Mouse (Mus musculus) stomach, postnatal 0 days (tissue): ENCODE results near the gene Sbf2. TPM values are rescaled to one million over a fixed set of nuclear protein-coding genes. Genes with fewer than 3 reads are reported as not detected.
"Not testable (repeated sequence)": the region's sequence is repeated elsewhere in the genome, so short reads cannot be mapped to it uniquely, and the experiment has no call there.

Experiments
- ATAC-seq: fragments of 200-750 bp; cut with Nextera tagmentation; 2 replicates; pipeline ENCODE4 v1.8.0; 2017; ENCODE audit not compliant: low FRiP score, low TSS enrichment
- DNase-seq: peaks from one replicate; pipeline ENCODE4 v3.0.0-alpha.2; 2016; ENCODE audit warnings: low spot score
- H3K27ac ChIP-seq: fragments of 300-500 bp; sonication (generic); replicated peaks from 2 replicates; pipeline ENCODE4 v1.5.1; 2014; ENCODE audit warnings: mild to moderate bottlenecking, control low read depth
- H3K27me3 ChIP-seq: fragments of 300-500 bp; sonication (generic); 2 replicates; pipeline ENCODE4 v1.6.1; 2014; ENCODE audit warnings: low read length; ENCODE audit not compliant: control insufficient read depth, insufficient read depth
- H3K36me3 ChIP-seq: fragments of 300-500 bp; sonication (generic); 2 replicates; pipeline ENCODE4 v1.6.1; 2014; ENCODE audit warnings: low read length, mixed read lengths; ENCODE audit not compliant: control insufficient read depth, insufficient read depth
- H3K4me1 ChIP-seq: fragments of 300-500 bp; sonication (generic); replicated peaks from 2 replicates; pipeline ENCODE4 v1.6.1; 2014; ENCODE audit warnings: antibody characterized with exemption; ENCODE audit not compliant: control insufficient read depth, insufficient read depth
- H3K4me2 ChIP-seq: fragments of 300-500 bp; sonication (generic); replicated peaks from 2 replicates; pipeline ENCODE4 v1.6.1; 2014; ENCODE audit warnings: low read depth, mild to moderate bottlenecking, control low read depth, moderate library complexity
- H3K4me3 ChIP-seq: fragments of 300-500 bp; sonication (generic); 2 replicates; pipeline ENCODE4 v1.5.1; 2014; ENCODE audit warnings: low read depth, low read length, control low read depth
- H3K9ac ChIP-seq: fragments of 300-500 bp; sonication (generic); 2 replicates; pipeline ENCODE4 v1.6.1; 2014; ENCODE audit warnings: mild to moderate bottlenecking, low read length, control low read depth, mixed read lengths
- H3K9me3 ChIP-seq: fragments of 300-500 bp; sonication (generic); 2 replicates; pipeline ENCODE4 v1.6.1; 2016; ENCODE audit warnings: low read length; ENCODE audit not compliant: control insufficient read depth
- CTCF ChIP-seq: IDR thresholded peaks from 2 replicates; pipeline ENCODE4 v1.5.1; 2016; ENCODE audit warnings: antibody characterized with exemption, low read depth, mild to moderate bottlenecking, moderate library complexity
- EP300 ChIP-seq: optimal IDR thresholded peaks from 2 replicates; pipeline ENCODE3; 2016; ENCODE audit warnings: antibody characterized with exemption
- WGBS: fragments of 180-500 bp; shearing (Covaris S2); extraction: QIAGEN DNeasy Blood & Tissue Kit; methylation state at CpG from one replicate; pipeline ENCODE4 v1.1.7; 2014; 5-methylcytosine and 5-hydroxymethylcytosine counted together
- polyA plus RNA-seq: library from polyadenylated mRNA; unstranded; fragments of >200 nt; fragmentation: Nextera tagmentation; extraction: Ambion mirVana; gene quantifications from 2 replicates; pipeline ENCODE4 v1.2.1, GENCODE M21; 2015

The Sbf2 gene
- polyA plus RNA-seq, 1 experiment from 2014 or later, result 14.9 TPM

DNA sequence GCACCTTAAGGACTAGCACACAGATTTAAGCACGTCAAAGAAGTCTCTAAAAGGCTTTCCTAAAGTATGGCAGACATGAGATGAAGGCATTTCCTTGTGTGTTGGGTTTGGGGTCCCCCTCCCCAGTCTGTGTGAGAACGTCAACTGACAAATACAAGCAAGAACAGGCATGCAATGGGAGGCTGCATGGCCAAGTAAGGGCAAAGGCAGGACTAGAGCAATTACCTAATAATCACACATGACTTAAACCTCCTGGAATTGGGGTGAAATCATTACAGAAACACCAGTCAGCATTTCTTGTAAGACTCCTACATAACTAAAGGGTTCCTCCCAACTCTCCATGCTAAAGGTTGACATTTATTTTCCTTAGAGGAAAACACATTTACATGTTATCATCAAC is 75.5 kb downstream of the Sbf2 start:
- no peaks in the 10 kb centered on the region for H3K9me3 ChIP-seq
- H3K27ac ChIP-seq, result no peak overlapping the region
- no peaks in the 10 kb centered on the region for H3K36me3 ChIP-seq
- WGBS, result 42% methylated on average over 2 of the region's 2 CpGs
- no peak overlapping the region for H3K9ac ChIP-seq
- no peak for DNase-seq
- H3K4me2 ChIP-seq, result no peak overlapping the region
- ATAC-seq, result no peak
- no peak overlapping the region for H3K4me3 ChIP-seq
- no peak for TF ChIP-seq CTCF
- TF ChIP-seq EP300, result no peak
- H3K27me3 ChIP-seq, result no peaks in the 10 kb centered on the region
- no peaks in the 10 kb centered on the region for H3K4me1 ChIP-seq

GRCm38 (mm10) chr7:110530295-110530694 is 84.4 kb downstream of the Sbf2 start:
- H3K4me3 ChIP-seq, H3K9me3 ChIP-seq, H3K4me1 ChIP-seq, H3K36me3 ChIP-seq, H3K4me2 ChIP-seq, DNase-seq, H3K27ac ChIP-seq, H3K9ac ChIP-seq, ATAC-seq, H3K27me3 ChIP-seq: not testable (repeated sequence)

GRCm38 (mm10) chr7:110525090-110525775 is 89.5 kb downstream of the Sbf2 start:
- peaks cover 4% of the 10 kb centered on the region; the same call in 1 of the 2 replicates for H3K4me1 ChIP-seq
- no peak for DNase-seq
- H3K36me3 ChIP-seq, result no peaks in the 10 kb centered on the region

GRCm38 (mm10) chr7:110516241-110517220 is 98.2 kb downstream of the Sbf2 start:
- DNase-seq (no peak), ATAC-seq (no peak)
- TF ChIP-seq CTCF (no peak), EP300 (no peak)
- H3K4me1 ChIP-seq, result no peaks in the 10 kb centered on the region
- no peak overlapping the region for H3K9ac ChIP-seq
- H3K9me3 ChIP-seq, result no peaks in the 10 kb centered on the region
- 30% methylated on average over 2 of the region's 2 CpGs for WGBS
- no peaks in the 10 kb centered on the region for H3K27me3 ChIP-seq
- H3K27ac ChIP-seq, result no peak overlapping the region
- no peak overlapping the region for H3K4me3 ChIP-seq
- no peaks in the 10 kb centered on the region for H3K36me3 ChIP-seq
- H3K4me2 ChIP-seq, result no peak overlapping the region

More at GRCm38 (mm10) chr7:110525090-110525775, 89.5 kb downstream of the Sbf2 start:
- Histone ChIP-seq H3K27ac (no peak overlapping the region), H3K9ac (no peak overlapping the region), H3K27me3 (no peaks in the 10 kb centered on the region), H3K9me3 (no peaks in the 10 kb centered on the region), H3K4me3 (no peak overlapping the region), H3K4me2 (no peak overlapping the region)
- 26% methylated on average over 1 of the region's 1 CpGs for WGBS
- TF ChIP-seq CTCF (no peak), EP300 (no peak)
- ATAC-seq, result no peak

DNA sequence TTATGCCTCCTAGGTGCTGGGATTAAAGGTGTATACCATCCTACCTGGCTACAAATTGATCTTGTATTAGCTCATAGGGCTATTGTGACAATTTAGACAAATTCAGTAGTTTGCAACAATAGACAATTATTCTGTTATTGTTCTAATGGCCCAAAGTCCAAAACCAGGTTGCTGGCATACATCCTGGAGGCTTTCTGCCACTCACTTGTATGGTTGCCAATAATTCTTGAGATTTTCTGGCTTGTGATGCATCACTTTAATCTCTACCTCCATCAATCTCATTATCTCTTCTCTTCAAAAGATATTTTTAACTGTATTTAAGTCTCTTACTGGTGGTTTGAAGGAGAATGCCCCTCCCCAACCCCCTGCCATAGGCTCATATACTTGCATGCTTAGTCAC is 100.6 kb downstream of the Sbf2 start:
- Histone ChIP-seq H3K27ac (no peak overlapping the region), H3K27me3 (no peaks in the 10 kb centered on the region)

GRCm38 (mm10) chr7:110498653-110499052 is 116.1 kb downstream of the Sbf2 start:
- Histone ChIP-seq H3K9me3 (no peaks in the 10 kb centered on the region), H3K27me3 (no peaks in the 10 kb centered on the region), H3K4me2 (no peak overlapping the region), H3K36me3 (no peaks in the 10 kb centered on the region), H3K4me1 (no peaks in the 10 kb centered on the region), H3K4me3 (no peak overlapping the region), H3K27ac (no peak overlapping the region), H3K9ac (no peak overlapping the region)
- 61% methylated on average over 1 of the region's 1 CpGs for WGBS
- no peak for ATAC-seq
- DNase-seq, result no peak
- TF ChIP-seq CTCF, result no peak
- TF ChIP-seq EP300, result no peak

More for the DNA sequence above, 100.6 kb downstream of the Sbf2 start:
- H3K9me3 ChIP-seq, result no peaks in the 10 kb centered on the region
- H3K4me2 ChIP-seq, result no peak overlapping the region
- no peaks in the 10 kb centered on the region for H3K4me1 ChIP-seq
- H3K4me3 ChIP-seq, result no peak overlapping the region
- DNase-seq, result no peak
- no peak for ATAC-seq
- no peak overlapping the region for H3K9ac ChIP-seq
- no peak for TF ChIP-seq CTCF
- TF ChIP-seq EP300, result no peak
- no peaks in the 10 kb centered on the region for H3K36me3 ChIP-seq
